Mouse (Mus musculus) olfactory bulb, adult 2 months (tissue): Measurements from ENCODE around the gene Pds5a. TPM values are rescaled to one million over a fixed set of nuclear protein-coding genes. Genes with fewer than 3 reads are reported as not detected.
A peak's percentile ranks its signal among the peaks of the same experiment; 100 is the strongest.
"Not testable (repeated sequence)": the region's sequence is repeated elsewhere in the genome, so short reads cannot be mapped to it uniquely, and the experiment has no call there.

Experiments
- H3K27ac ChIP-seq: fragments of 200-500 bp; 2 replicates; pipeline ENCODE4 v1.5.1; 2012; ENCODE audit warnings: low read depth, low read length; ENCODE audit not compliant: insufficient read depth
- H3K4me1 ChIP-seq: fragments of 200-500 bp; 2 replicates; pipeline ENCODE4 v1.6.1; 2012; ENCODE audit warnings: low read length; ENCODE audit not compliant: control insufficient read depth, insufficient read depth
- H3K4me3 ChIP-seq: fragments of 200-500 bp; 2 replicates; pipeline ENCODE4 v1.5.1; 2012; ENCODE audit warnings: mild to moderate bottlenecking, low read depth, low read length, moderate library complexity; ENCODE audit not compliant: insufficient read depth
- CTCF ChIP-seq: fragments of 200-500 bp; IDR thresholded peaks from 2 replicates; pipeline ENCODE4 v1.5.1; 2012; ENCODE audit warnings: low read depth, mild to moderate bottlenecking, low read length, moderate library complexity; ENCODE audit not compliant: insufficient read depth
- POLR2A ChIP-seq: fragments of 200-500 bp; IDR thresholded peaks from 2 replicates; pipeline ENCODE4 v1.6.1; 2012; ENCODE audit warnings: mild to moderate bottlenecking, low read depth, low read length, moderate library complexity; ENCODE audit not compliant: insufficient read depth
- WGBS: fragments of 180-500 bp; shearing (Covaris S2); methylation state at CpG from one replicate; pipeline ENCODE4 v1.1.7; 2018; 5-methylcytosine and 5-hydroxymethylcytosine counted together
- polyA plus RNA-seq: library from polyadenylated mRNA; stranded (reverse); fragments of >200 nt; gene quantifications from 2 replicates; pipeline ENCODE4 v1.2.4, GENCODE M21; 2012; ENCODE audit warnings: low replicate concordance; ENCODE audit not compliant: missing spikeins, insufficient read depth, insufficient read length

Pds5a gene
- polyA plus RNA-seq, 1 experiment: not detected

GRCm38 (mm10) chr5:65699146-65699545 is 1.1 kb upstream of the Pds5a start:
- 0 out of 2 replicates have a peak, but pooled peaks cover 5% of the 10 kb centered on the region for H3K4me1 ChIP-seq
- no peak overlapping the region for H3K4me3 ChIP-seq
- TF ChIP-seq POLR2A (no peak), CTCF (no peak)
- no peak overlapping the region for H3K27ac ChIP-seq
- WGBS: 66% methylated on average over 10 of the region's 10 CpGs

GRCm38 (mm10) chr5:65698759-65699136 is 675 bp upstream of the Pds5a start:
- H3K4me3 ChIP-seq: peak overlapping the region; percentile 85
- H3K27ac ChIP-seq: no peak overlapping the region
- H3K4me1 ChIP-seq: 0 out of 2 replicates have a peak, but pooled peaks cover 5% of the 10 kb centered on the region
- TF ChIP-seq CTCF (no peak), POLR2A (no peak)
- 15% methylated on average over 6 of the region's 6 CpGs for WGBS

GRCm38 (mm10) chr5:65697486-65697835 is 612 bp downstream of the Pds5a start:
- peak overlapping the region; percentile 85 for H3K4me3 ChIP-seq
- WGBS: under 1% methylated on average over 49 of the region's 49 CpGs
- TF ChIP-seq POLR2A: no peak
- no peak for TF ChIP-seq CTCF
- H3K27ac ChIP-seq: peak overlapping the region; percentile 59; the same call in 1 of the 2 replicates
- 0 out of 2 replicates have a peak, but pooled peaks cover 5% of the 10 kb centered on the region for H3K4me1 ChIP-seq

- WGBS: under 1% methylated on average over 58 of the region's 58 CpGs
- peak overlapping the region; percentile 85 for H3K4me3 ChIP-seq
- no peak overlapping the region for H3K27ac ChIP-seq
- H3K4me1 ChIP-seq: 0 out of 2 replicates have a peak, but pooled peaks cover 5% of the 10 kb centered on the region
- TF ChIP-seq CTCF (no peak; the same call in 1 of the 2 replicates), POLR2A (no peak)
Observed at GRCm38 (mm10) chr5:65696821-65697485, 1.1 kb downstream of the Pds5a start.

- not testable (repeated sequence) for H3K27ac ChIP-seq, H3K4me1 ChIP-seq, H3K4me3 ChIP-seq
- 69% methylated on average over 3 of the region's 3 CpGs for WGBS
Observed at GRCm38 (mm10) chr5:65694076-65694475, 4.0 kb downstream of the Pds5a start.

GRCm38 (mm10) chr5:65693018-65693417 is 5.1 kb downstream of the Pds5a start:
- no peak for TF ChIP-seq POLR2A
- no peak for TF ChIP-seq CTCF
- no peak overlapping the region for H3K4me3 ChIP-seq

GRCm38 (mm10) chr5:65688806-65689205 is 9.3 kb downstream of the Pds5a start:
- Histone ChIP-seq H3K4me3 (no peak overlapping the region), H3K4me1 (peaks cover 4% of the 10 kb centered on the region; the same call in 1 of the 2 replicates), H3K27ac (no peak overlapping the region)
- TF ChIP-seq POLR2A (no peak), CTCF (no peak)
- WGBS: 88% methylated on average over 3 of the region's 3 CpGs

More at GRCm38 (mm10) chr5:65693018-65693417, 5.1 kb downstream of the Pds5a start:
- Histone ChIP-seq H3K4me1 (peaks cover 8% of the 10 kb centered on the region; the same call in 1 of the 2 replicates), H3K27ac (no peak overlapping the region)

- WGBS: 34% methylated on average over 3 of the region's 3 CpGs
- Histone ChIP-seq H3K27ac (no peak overlapping the region), H3K4me3 (no peak overlapping the region), H3K4me1 (peaks cover 4% of the 10 kb centered on the region; the same call in 1 of the 2 replicates)
- TF ChIP-seq POLR2A (no peak), CTCF (no peak)
Observed at GRCm38 (mm10) chr5:65686806-65687205, 11.3 kb downstream of the Pds5a start.

- H3K27ac ChIP-seq: no peak overlapping the region
- TF ChIP-seq POLR2A (no peak), CTCF (no peak)
- 56% methylated on average over 5 of the region's 5 CpGs for WGBS
- no peaks in the 10 kb centered on the region for H3K4me1 ChIP-seq
- no peak overlapping the region for H3K4me3 ChIP-seq
Observed at GRCm38 (mm10) chr5:65678826-65679225, 19.2 kb downstream of the Pds5a start.
